Mouse (Mus musculus) 3134 (cell line): ENCODE results near the gene Vps45.
A peak's percentile ranks its signal among the peaks of the same experiment; 100 is the strongest.

Experiments used
- DNase-seq: peaks from one replicate; pipeline ENCODE4 v3.0.0-alpha.2; 2011; ENCODE audit warnings: low spot score; ENCODE audit not compliant: insufficient read length; ENCODE audit errors: extremely low read depth

The Vps45 gene

DNA sequence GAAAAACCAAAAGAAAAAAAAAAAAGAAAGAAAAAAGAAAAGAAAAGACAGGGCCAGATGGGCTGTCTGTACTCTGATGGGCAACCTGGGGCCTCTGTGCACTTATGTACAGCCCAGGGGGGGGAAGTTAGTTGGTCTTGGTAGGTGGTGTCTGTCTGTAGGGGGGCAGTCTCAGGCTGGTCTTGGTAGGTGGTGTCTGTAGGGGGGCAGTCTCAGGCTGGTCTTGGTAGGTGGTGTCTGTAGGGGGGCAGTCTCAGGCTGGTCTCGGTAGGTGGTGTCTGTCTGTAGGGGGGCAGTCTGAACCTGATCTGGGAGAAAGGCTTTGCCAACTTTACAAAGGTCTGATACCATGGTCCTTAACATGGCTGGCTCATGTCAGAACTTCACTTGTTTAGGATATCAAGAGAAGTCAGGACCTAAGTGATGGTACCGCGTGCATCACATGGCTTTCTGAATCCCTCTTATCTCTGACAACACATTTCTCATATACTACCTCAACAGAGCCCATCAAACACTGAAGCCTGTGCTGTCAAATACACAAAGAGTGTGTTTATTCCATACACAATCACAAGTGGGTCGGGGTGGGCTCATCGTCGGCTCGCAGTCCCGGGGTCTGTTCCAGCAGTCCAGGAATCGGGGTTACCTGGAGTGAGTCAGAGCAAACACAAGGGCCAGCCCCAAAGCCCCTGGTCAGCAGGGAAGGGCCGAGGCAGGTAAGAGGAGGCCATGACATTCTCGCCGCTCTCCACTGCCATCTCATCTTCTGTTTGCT lies 58.8 kb downstream of the Vps45 start:
- DNase-seq = no peak

DNA sequence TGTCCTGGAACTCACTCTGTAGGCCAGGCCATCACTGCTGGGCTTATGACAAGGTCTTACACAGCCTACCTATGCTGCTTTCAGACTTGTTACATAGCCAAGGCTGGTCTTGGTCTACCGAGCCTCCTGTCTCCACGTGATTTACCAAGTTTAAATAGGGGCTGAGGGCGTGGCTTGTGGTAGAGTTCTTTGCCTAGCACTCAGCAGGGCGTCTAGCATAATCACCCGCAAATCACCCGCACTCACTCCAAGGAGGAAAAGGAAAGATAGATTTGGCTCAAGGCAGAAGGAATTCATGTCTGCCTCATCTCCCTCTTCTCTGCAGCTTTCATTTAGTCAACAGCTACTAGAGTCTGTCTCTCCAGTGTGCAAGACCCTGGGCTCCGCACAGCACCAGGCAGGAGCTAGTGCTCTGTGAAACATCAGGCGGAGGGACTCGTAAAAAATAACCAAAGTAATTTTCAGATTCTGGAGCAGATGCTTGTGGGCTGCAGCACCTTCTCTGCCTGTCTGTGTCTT lies 61.0 kb downstream of the Vps45 start:
- DNase-seq = no peak

DNA sequence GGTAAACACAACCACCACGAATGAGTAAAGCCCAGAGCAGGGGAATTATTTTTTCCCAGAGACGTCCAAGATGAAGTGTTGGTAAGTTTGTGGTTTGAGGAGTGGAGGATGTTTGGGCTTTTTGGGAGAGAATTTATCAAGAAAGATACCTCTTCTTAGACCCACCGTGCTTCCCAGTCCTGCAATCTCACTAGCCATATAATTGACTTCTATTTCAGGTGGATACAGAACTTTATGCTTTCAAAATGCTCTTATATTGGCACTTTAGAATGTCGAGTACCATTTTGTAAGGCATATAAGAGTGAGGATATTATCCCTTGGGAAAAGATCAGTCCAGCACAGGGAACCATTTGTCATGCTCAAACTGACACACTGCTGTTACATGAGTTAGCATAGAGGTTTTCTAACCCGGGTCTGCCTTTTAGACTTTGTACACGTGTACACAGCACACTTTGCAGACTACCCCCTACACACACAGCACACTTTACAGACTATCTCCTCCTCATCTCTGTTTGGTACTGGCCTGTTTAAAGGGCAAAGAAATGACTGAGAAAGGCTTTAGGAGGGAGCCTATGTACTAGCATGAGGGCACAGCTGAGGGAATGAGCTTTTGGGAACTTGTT lies 61.7 kb downstream of the Vps45 start:
- no peak for DNase-seq

DNA sequence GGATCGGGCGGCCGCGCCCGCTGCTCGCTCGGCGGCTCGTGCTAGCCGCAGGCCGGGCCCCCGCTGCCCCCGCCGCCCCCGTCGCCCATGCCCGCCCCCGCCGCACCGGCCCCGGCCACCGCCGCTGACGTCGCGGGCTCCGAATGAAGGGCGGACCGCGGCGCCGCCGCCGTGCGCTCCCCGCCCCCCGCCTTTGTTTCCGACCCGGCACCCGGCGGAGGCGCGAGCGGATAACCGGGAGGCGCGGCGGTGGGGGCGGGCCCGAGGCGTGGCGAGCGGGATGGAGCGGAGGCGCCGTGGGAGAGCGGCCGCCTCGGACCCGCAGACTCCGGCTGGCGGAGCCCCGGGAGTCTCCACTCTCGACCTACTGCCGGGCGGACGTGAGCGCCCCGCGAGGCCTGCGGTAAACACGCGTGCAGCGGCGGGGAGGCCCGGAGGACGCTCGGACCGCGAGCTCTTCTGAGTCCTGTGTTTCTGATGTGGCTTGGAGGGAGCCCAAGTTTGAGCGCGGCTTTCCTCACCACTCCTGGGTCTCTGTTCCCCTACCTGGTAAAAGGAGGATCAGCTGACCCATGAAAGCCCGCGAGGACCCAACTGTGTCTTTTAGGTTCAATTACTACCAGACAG lies 62.4 kb downstream of the Vps45 start, which contains the start of gene Plekho1:
TSS of gene Plekho1 (minus strand) at position 200 of the 627 bp plus-strand sequence.
- peak; percentile 71 for DNase-seq

DNA sequence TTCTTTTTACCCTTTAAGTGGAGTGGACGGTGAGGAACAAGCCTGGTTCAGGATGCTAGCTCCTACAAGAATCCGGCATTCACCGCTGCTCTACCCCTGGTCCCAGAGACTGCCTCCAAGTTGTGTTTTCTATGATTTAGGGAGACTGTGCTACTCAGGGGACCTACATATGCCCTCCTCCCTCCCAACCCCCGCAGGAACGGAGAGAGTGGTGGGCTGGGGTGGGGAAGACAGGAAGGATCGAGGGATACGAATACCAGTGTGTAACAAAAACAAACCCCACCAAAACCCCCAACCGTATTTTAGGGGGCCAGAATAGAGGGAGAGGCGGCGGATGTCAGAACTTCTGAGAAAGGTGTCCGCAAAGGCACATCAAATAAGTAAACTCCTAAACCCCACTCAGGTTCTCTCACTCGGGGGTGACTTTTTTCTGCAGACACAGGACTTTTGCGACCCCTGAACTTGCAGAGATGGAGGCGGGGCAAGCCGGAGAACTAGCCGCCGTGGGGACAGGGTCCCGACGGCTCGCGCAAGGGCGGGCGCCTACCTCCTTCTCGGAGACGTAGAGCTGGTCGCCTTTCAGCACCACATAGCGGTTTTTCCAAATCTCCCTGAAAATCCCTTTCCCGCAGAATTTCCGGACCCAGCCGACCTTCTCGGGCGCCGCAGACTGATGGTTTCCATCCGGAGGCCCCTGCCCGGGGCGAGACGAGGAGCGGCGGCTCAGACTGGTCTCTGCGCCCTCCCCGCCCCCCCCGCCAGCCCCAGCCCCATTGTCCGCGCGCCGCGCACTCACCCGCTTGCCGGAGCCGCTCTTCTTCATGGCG lies 63.1 kb downstream of the Vps45 start:
- DNase-seq = peak; percentile 60

DNA sequence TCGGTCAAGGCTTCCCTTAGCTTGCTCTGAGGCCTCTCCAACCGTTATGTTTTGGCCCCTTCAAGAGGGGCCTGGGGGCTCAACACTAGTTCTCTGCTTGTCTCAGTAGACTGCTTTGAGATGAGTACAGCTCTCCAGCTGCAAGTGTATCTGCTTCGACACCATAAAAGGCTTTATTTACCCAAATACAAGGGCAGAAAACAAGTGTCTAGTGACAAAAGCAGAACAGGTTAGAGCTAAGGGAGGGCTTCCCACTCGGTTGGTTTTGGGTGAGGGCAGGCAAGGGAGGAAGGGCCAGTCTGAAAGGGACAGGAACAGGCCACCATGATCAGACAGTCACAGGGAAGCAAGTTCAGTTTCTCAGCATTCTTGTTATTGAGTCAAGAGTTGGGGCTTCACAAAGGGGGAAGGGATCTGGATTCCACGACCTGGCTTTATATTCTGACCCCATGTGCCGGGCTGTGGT lies 63.9 kb downstream of the Vps45 start:
- no peak for DNase-seq

DNA sequence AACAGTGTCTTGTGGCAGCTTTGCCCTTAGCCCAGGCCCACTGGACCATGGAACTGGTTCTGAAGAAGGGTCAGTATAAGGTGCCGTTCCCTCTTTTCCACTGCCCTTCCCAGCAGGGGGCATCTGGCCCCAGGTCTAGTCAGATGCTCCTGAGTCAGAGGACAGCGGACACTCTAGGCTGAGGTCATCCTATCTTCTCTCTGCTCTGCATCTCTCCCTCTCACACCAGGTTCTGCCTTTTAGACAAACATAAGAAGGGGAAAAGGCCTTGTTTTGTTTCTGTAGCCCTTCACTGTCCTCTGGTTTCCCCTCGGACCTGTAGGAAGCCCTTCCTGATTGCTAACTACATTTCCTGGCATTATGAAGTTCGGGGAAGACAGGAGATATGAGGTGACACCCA lies 64.4 kb downstream of the Vps45 start:
- no peak for DNase-seq

DNA sequence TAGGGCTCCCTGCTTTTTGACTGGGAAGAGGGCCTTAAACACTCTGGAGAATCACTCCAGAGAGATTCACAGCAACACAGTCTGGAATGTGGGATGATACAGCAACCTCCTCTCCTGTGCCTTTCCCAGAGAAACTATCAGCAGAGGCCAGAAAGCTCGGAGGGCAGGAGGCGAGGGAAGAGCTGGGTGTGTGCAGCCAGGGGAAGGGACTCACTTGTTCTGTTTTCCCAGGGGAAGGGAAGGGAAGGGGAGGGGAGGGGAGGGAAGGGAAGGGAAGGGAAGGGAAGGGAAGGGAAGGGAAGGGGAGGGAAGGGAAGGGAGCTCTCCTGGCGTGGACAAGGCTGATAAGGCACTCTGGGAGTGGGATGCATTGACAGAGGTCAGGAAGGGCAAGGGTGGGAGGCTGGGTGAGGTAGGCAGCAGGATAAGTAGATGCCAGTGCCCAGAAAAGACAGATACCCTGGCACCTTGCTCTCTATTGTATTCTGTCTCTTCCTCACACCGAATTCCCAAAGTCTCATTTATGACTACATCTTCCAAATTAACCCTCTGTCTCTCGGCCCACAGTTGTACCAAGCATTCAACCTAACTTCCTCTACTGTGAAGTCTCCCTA lies 65.2 kb downstream of the Vps45 start:
- no peak for DNase-seq

DNA sequence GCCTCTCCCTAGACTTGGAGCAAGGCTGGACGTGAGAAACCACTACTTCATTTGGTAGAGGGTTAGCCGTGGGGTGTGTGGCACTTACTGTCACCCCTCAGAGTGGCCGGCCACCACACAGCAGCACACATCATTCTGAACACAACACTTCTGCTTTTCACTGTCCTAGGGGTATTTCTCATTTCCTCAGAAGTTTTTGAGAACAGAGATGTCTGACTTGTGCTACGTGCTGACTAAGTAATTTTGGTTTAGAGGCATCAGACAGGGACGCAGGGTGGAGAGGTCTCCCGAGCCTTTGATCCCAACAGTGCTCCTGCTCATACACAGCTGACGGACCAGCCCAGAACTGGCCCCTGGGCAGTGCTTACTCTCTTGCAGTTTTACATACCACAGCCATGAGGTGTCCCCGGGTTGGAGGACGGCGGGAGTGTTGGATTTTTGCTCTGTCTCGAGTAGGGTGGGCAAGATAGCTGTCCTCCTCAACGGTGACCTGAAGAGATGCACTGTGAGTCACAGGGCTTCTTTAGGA lies 67.8 kb downstream of the Vps45 start:
- DNase-seq = peak; percentile 74

DNA sequence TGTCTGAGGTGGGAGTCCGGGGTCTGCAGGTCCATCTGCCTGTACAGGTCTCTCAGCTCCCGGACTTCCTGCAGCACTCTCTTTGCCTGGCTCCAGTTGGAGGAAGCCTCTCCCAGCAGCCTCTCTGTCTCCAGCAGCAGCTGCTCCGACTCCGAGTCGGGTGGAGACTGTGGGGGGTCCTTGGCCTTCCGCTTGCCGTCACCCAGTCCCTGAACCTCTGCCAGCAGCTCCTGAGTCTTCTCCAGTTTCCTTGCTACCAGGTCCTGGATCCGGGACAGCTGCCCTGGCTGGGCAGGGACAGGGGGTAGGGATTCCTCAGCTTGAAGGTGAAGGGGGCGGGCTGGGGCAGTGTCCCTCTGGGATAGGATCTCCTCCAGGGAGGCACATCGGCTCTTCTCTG lies 69.3 kb downstream of the Vps45 start:
- DNase-seq = no peak

DNA sequence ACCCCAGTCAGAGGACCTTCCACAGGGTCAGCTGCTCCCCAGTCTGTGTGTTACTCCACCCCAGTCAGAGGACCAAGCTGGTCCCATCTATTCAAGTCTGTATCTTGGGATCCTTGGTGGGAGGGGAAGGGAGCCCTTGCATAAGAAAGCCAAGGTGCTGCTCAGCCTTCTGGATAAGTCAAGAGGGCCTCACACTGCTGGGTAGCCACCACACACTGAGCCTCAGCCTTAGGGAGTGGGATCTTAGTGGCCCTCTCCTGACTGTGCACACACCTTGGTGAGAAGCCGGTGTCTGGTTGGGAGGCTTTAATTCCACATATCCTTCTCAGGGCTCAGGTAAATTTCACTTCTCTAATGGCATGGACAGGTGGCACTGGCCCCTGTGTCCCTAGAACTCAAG lies 70.1 kb downstream of the Vps45 start:
- no peak for DNase-seq

DNA sequence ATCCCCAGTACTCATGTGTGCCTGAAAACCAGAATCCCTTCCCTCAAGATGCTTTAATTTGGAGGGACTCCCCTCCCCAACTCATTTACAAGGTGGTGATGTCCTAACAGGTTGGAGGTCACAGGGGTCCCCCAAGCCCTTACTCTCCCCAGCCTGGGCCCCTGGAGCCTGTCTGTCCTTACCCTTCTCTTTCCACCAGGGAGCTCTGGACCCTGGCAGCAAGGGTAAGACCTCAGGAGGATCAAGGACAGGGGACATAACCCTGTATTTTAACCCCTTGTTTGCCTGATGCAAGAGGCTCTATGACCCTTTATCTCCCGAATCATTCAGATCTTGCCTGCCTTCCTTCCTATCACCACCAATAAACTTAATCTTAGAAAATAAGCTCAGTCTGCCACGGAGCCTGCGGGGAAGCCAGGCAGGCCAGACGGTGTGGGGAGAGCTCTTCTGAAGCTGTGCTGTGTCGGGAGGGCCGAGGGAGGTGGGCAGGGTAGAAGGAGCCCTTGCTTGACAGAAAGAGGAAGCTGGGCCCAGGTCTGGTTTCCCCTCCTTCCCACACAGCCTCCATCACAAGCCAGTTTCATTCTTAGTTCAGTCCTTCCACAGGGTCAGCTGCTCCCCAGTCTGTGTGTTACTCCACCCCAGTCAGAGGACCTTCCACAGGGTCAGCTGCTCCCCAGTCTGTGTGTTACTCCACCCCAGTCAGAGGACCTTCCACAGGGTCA lies 70.7 kb downstream of the Vps45 start:
- DNase-seq = no peak

DNA sequence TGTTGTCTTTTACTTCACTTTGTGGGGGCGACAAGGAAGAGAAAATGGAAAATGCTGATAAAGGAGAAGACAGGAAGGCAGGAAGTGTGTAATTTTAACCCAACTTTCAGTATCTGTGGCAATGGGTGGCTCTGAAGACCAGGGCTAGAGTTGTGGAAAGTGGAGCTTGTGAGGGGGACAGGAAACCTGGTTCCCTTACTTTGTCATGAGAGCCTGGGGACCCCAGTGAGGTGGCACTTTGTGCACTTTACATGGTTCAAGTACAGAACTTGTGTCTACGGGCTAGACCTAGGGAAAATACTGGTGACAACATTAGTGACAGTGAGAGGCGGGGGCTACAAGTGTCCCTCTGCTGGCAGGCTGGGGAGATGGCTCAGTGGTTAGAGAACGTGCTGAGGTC lies 71.3 kb downstream of the Vps45 start:
- no peak for DNase-seq

DNA sequence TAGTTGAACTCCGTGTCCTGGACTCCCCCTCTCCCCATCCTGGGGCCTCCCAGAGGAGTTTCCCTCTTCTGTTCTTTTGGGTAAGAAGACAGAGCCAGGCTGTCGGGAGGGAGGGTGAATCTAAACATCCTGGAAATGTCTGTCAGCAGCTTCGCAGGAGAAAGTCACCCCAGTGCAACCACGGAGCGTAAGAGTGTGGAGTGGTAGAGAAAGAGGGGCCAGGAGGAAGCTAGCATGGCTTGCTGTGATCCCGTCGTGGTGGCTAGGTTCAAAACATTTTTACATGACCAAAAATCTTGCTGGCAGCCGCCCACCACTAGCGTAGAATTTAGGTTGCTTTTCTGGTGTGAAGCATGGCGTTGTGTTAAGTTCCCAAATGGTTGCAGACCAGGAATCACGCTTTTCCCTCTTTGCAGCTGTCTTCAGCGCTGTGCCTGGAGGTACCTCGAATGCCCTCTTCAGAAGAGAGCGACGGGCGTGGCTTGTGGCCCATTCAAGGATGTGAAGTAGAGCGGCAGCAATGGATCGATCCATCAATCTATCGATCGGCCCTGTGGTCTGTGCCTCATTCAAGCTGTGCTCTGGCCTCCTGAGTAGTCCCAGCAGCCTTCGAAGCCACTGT lies 72.2 kb downstream of the Vps45 start:
- no peak for DNase-seq

DNA sequence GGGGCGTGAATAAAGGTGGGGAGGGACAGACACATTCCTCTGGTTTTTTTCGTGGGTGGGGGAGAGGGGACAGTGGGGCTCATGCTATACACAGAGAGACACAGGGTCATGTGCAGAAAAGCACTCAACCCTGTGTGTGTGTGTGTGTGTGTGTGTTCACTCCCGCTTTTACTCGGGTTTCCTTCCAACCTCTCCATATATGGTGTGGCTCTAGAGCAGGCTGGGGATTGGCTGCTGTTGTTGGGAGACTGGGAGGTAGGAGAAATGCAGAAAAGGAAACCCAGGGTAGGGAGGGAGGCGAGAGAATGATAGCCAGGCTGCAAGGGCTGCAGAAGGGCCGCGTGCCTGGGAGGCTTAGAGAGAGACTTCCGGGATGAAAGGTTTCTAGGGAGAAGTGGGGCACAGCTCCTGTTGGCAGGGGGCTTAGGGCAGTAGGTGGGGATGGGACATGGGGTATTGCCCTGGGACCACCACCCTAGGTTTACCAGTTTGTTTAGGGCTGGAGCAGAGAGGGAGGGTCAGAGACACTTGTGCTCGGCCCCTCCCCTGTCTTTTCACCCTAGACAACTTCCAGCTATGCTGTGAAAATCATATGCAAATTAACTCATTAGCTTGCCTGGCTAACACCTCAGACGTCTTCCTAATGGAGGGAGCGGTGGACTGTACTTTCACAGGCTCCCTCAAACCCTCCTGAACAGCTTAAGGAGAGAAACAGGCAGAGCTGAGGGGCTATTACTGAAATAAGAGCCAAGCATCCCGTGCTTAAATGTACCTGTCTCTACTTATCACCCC lies 72.9 kb downstream of the Vps45 start:
- no peak for DNase-seq

DNA sequence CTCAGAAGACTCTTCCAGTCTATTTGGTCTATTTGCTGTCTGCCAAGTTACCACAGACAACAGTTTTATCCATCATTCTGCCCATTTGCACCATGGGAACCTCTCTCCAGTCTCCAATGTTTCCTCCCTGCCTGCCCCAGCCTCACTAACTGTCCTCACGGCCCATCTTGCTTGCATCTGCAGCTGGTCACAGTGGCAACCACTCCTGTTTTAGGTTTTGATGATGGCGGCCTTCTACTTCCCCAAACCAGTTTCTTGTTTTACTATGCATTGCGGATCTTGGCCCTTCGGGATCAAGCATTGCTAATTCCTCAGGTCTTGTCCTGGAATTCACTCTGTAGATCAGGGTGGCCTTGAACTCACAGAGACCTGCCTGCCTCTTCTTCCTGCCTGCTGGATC lies 76.1 kb downstream of the Vps45 start:
- no peak for DNase-seq

DNA sequence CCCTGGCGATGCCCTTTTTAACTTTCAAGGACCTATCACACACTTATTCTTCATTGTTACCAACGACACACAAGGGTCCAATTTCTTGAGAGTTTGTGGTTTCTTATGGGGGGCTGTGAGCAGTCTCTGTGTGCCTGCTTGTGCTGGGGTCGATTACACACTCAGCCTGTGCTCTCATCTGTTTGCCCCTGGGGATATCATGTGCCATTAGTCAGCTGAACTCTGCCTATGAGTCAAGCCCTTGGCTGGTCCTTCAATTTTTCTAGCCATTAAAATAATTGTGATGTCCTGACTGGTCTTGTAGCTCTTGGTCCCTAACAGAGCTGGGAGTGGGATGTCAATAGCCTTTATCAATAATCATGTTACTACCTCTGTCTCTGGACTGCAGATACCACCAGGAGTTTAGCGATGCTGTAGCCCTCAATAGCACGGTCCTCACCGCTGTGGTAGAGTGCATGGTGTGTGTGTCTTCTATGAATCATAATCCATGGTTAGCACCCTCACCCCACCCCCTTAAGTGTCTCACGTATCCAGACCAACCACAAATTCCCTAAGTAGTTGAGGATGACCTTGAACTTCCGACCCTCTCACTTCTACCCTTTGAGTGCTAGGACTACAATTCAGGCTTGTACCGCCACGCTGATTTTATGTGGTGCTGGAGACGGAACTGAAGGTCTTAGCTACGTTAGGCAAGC lies 77.8 kb downstream of the Vps45 start:
- DNase-seq = peak; percentile 50

DNA sequence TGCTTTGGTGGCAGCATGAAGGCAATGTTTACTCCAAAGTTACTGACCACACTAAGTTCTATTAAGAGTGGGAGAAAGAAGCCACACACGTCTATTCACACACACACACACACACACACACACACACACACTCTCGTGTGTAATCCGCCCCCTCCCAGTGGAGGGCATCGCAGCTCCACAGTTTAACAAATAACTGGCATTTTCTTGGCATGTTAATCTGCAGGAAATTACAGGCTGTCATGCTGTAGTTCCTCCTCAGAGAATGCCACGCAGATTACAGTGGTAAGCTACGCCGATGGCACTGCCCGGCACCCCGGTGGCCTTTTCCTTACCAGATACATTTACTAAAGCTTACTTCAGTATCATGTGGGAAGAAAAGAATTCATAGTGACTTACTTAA lies 80.0 kb downstream of the Vps45 start:
- no peak for DNase-seq
